Mouse (Mus musculus) small intestine, adult 2 months (tissue): ENCODE measurements around the gene Papss1. TPM values are rescaled to one million over a fixed set of nuclear protein-coding genes. Genes with fewer than 3 reads are reported as not detected.

Source experiments
- H3K27ac ChIP-seq: fragments of 200-500 bp; 2 replicates; pipeline ENCODE4 v1.5.1; 2012; ENCODE audit warnings: low read depth, low read length, control low read depth, inconsistent platforms; ENCODE audit not compliant: insufficient read depth
- H3K27me3 ChIP-seq: fragments of 200-500 bp; 2 replicates; pipeline ENCODE4 v1.6.1; 2012; ENCODE audit warnings: mild to moderate bottlenecking, moderate library complexity, low read length, inconsistent platforms; ENCODE audit not compliant: control insufficient read depth, insufficient read depth
- H3K36me3 ChIP-seq: fragments of 200-500 bp; 2 replicates; pipeline ENCODE4 v1.6.1; 2012; ENCODE audit warnings: mild to moderate bottlenecking, low read length, control low read depth, inconsistent platforms; ENCODE audit not compliant: control insufficient read depth, insufficient read depth
- H3K4me1 ChIP-seq: fragments of 200-500 bp; 2 replicates; pipeline ENCODE4 v1.6.1; 2012; ENCODE audit warnings: low read length, inconsistent platforms, mixed read lengths; ENCODE audit not compliant: control insufficient read depth, insufficient read depth, insufficient read length
- H3K4me3 ChIP-seq: fragments of 200-500 bp; 2 replicates; pipeline ENCODE4 v1.5.1; 2012; ENCODE audit warnings: low read depth, mild to moderate bottlenecking, control low read depth, inconsistent platforms, low read length, moderate library complexity
- CTCF ChIP-seq: fragments of 200-500 bp; IDR thresholded peaks from 2 replicates; pipeline ENCODE4 v1.5.1; 2012; ENCODE audit warnings: low read depth, mild to moderate bottlenecking, control low read depth, inconsistent platforms, low read length, moderate library complexity, mixed read lengths; ENCODE audit not compliant: insufficient replicate concordance, insufficient read length; ENCODE audit errors: extremely low read depth
- POLR2A ChIP-seq: fragments of 200-500 bp; IDR thresholded peaks from 2 replicates; pipeline ENCODE4 v1.6.1; 2012; ENCODE audit warnings: low read depth, mild to moderate bottlenecking, control low read depth, inconsistent platforms, low read length, moderate library complexity
- WGBS: fragments of 180-500 bp; shearing (Covaris S2); methylation state at CpG from one replicate; pipeline ENCODE4 v1.1.7; 2018; 5-methylcytosine and 5-hydroxymethylcytosine counted together
- polyA plus RNA-seq: library from polyadenylated mRNA; depleted of rRNA; stranded (reverse); fragments of >200 nt; gene quantifications from 2 replicates; pipeline ENCODE4 v1.2.3, GENCODE M21; 2012

The Papss1 gene
- polyA plus RNA-seq, 1 experiment: 44.8 TPM

DNA sequence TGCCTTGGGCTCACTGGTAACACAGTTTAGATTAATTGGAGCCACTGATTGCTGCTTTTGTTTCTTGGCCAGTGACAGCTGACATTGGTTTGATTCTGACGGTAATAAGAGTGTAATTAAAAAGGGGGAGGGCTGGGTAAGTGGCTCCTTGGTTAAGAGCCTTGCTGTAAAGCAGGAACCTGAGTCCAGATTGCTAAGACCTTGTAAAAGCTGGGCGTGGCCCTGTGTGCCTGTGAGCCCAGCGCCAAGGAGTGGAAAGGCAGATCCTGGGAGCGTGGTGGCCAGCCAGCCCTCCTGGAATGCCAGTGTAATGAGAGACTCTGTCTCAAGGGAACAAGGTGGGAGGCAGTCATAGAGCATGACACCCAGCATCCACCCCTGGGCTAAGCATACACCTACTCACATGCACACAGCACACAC lies 38.4 kb downstream of the Papss1 start:
- Histone ChIP-seq H3K4me3 (no peak overlapping the region), H3K36me3 (peaks cover 28% of the 10 kb centered on the region)
- 24% methylated on average over 4 of the region's 4 CpGs for WGBS

DNA sequence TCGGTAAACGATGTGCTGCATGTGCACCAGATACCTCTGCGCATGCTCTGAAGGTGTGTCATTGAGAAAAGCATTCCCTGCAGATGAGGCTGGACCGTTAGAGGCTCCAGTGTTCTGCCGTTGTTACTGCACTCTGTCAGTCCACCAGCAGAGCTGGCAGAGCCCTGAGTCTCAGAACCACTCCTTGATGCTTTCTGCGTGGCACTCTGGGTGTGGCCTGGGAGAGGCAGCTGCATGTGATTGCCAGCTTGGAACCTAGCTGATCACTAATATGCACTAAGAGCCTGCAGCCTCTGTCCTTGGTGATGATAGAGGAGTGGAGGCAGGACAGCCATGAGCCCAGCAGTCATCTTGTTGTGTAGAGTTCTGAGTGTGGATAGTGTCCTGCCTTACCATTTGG lies 43.5 kb downstream of the Papss1 start:
- WGBS: 67% methylated on average over 6 of the region's 6 CpGs
- Histone ChIP-seq H3K27ac (no peak overlapping the region), H3K27me3 (no peaks in the 10 kb centered on the region), H3K36me3 (peaks cover 30% of the 10 kb centered on the region), H3K4me1 (peaks cover 1% of the 10 kb centered on the region; the same call in 1 of the 2 replicates), H3K4me3 (no peak overlapping the region)
- TF ChIP-seq CTCF (no peak), POLR2A (no peak)

More for the DNA sequence above, 38.4 kb downstream of the Papss1 start:
- Histone ChIP-seq H3K27ac (no peak overlapping the region), H3K27me3 (no peaks in the 10 kb centered on the region), H3K4me1 (peaks cover 3% of the 10 kb centered on the region; the same call in 1 of the 2 replicates)
- TF ChIP-seq CTCF (no peak), POLR2A (no peak)

DNA sequence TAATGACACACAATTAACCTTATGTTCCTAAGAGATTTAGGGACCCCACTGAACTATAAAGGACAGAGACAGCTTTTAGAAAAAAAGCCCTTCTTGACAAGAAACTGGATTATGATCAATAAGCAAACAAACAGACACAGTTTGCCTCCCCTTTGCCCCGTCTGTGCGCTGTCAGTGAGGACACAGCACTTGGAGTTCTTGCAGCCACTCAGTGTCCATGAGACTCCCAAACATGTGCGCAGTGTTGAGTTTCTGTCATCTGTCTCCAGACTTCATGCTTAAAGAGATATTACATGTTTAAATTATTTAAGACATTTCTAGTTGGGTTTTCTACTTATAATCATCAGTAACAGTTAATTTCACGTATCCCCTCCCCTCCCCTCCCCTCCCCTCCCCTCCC lies 45.1 kb downstream of the Papss1 start:
- Histone ChIP-seq H3K27ac (no peak overlapping the region), H3K27me3 (no peaks in the 10 kb centered on the region), H3K4me1 (no peaks in the 10 kb centered on the region), H3K4me3 (no peak overlapping the region), H3K36me3 (peaks cover 35% of the 10 kb centered on the region)
- TF ChIP-seq POLR2A: no peak
- no peak for TF ChIP-seq CTCF
- WGBS: 78% methylated on average over 4 of the region's 4 CpGs

DNA sequence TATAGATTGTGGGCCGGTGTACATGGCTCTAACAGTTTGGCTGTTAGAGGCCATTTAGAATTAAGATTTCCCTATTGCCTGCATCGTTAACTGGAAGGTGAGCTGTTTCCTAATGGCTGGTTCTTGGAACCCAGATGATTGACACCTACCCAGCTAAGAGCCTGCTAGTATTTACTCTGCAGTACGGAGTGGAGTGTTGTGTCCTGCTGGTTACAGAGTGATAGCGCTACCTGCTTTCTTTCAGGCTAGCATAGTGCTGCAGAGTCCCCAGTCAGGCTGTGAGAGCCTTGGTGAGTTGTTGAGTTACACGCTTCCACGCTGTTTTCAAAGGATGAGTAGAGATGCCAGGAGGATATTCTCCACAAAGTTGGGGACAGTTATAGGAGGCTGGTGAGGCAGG lies 46.0 kb downstream of the Papss1 start:
- no peak overlapping the region for H3K4me3 ChIP-seq
- H3K27ac ChIP-seq: no peak overlapping the region
- TF ChIP-seq CTCF (no peak), POLR2A (no peak)
- peaks cover 36% of the 10 kb centered on the region for H3K36me3 ChIP-seq
- no peaks in the 10 kb centered on the region for H3K4me1 ChIP-seq
- no peaks in the 10 kb centered on the region for H3K27me3 ChIP-seq
- WGBS: 90% methylated on average over 6 of the region's 6 CpGs

DNA sequence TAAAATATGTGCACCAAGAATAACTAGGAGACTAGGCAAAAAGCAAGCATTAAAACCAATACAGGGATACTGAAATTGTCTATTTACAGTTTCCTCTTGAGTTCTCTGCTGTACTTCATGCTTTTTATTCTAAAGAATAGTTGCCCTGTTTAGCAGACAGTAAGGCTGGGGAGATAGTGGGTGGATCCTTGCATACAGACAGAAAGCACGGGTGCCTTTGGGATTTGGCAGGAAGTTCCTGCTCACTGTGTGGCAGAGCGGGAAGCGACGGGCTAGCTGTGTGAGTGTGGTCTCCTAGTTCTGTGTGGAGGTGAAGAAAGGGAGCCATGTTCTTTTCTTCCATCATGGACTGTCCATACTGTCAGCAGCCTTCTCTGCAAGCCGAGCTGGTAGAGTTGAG lies 48.3 kb downstream of the Papss1 start:
- Histone ChIP-seq H3K27me3 (no peaks in the 10 kb centered on the region), H3K4me1 (no peaks in the 10 kb centered on the region), H3K27ac (no peak overlapping the region), H3K4me3 (no peak overlapping the region), H3K36me3 (peaks cover 26% of the 10 kb centered on the region)
- no peak for TF ChIP-seq POLR2A
- TF ChIP-seq CTCF: no peak
- WGBS: 87% methylated on average over 5 of the region's 5 CpGs

DNA sequence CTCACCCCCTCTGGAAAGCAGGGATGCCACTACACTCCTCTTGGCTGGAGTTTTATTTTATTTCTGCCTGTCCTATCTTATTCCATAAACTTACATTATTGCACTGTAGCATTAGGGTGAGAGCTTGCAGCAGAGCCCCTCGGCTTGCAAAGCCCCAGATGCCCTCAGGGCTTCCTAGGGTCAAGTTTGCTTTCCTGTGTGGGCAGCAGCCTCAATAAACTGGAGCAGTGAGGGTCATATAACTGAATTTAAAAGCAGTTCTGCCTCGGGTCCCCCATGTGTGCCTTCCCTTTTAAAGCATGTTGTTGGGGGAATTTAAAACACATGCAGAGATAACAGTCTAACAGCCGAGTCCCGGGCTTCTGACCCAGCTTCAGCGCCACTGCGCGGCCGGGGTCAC lies 49.5 kb downstream of the Papss1 start:
- H3K27me3 ChIP-seq: no peaks in the 10 kb centered on the region
- H3K27ac ChIP-seq: no peak overlapping the region
- no peaks in the 10 kb centered on the region for H3K4me1 ChIP-seq
- H3K4me3 ChIP-seq: no peak overlapping the region
- TF ChIP-seq CTCF (no peak), POLR2A (no peak)
- WGBS: 83% methylated on average over 8 of the region's 8 CpGs
- peaks cover 34% of the 10 kb centered on the region for H3K36me3 ChIP-seq

DNA sequence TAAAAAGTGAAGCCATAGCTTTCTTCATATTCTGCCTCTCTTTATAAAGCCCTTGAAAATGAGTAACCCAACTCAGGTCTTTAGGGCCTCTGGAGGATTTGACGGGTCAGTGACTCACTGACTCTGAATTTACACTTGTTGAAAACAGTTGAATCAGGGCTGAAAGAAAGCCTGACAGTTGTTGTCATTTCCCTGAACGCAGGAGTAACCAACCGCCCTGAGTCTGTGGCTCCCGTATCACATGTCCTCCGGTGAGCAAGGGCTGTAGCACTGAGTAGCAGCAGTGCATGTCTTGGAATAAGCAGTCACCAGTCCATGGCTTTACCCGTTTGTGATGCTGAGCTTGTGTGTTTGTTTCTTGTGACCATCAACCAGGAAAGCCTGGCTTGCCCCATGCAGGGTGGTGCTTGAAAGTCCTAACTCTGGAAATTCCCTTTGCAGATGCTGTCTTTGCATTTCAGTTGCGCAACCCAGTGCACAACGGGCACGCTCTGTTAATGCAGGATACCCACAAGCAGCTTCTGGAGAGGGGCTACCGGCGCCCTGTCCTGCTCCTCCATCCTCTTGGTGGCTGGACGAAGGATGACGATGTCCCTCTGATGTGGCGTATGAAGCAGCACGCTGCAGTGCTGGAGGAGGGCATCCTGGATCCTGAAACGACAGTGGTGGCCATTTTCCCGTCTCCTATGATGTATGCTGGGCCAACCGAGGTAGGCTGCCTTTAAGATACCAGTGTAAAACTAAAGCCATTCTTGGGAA lies 54.2 kb downstream of the Papss1 start:
- WGBS: 96% methylated on average over 18 of the region's 18 CpGs
- Histone ChIP-seq H3K4me1 (no peaks in the 10 kb centered on the region), H3K36me3 (peaks cover 28% of the 10 kb centered on the region), H3K4me3 (no peak overlapping the region), H3K27ac (no peak overlapping the region), H3K27me3 (no peaks in the 10 kb centered on the region)
- no peak for TF ChIP-seq POLR2A
- TF ChIP-seq CTCF: no peak
